ENCODE assay signal across 11 mouse cellular contexts in genomic region chr19:58395785-58396603, GRCm38 (mm10). TPM values are rescaled to one million over a fixed set of nuclear protein-coding genes. Genes with fewer than 3 reads are reported as not detected.
DNase-seq lines count a peak whose midpoint lies in the region; ATAC-seq and TF ChIP-seq lines count a peak whose summit lies in the region.
"Had no signal": no experiment of that assay in that cellular context is flagged by ENCODE, and none has a peak within 500 bp of the region (broad histone marks: within the 10 kb centered on the region; RNA-seq: fewer than 3 reads in every experiment).

No protein-coding gene starts in this region.

- no peaks in the 10 kb centered on the region for H3K27me3 ChIP-seq in heart, embryonic 10.5 days (ENCODE audit: insufficient read depth, poor library complexity, severe bottlenecking)
- H3K27me3 ChIP-seq in hindbrain, postnatal 0 days (ENCODE audit: insufficient read depth, low read length): no peaks in the 10 kb centered on the region

- peak overlapping the region; percentile 45 for H3K27ac ChIP-seq in heart, embryonic 10.5 days
- no peak overlapping the region for H3K27ac ChIP-seq in hindbrain, postnatal 0 days

- no peak for DNase-seq in heart, embryonic 10.5 days (ENCODE audit: low spot score)
- DNase-seq in heart, adult 9 months (ENCODE audit: low spot score in 2 of 2): no peak
- peak; percentile 48 for DNase-seq in brain, embryonic 14.5 days (ENCODE audit: low read depth)
- DNase-seq in hindbrain, postnatal 0 days (ENCODE audit: low spot score): no peak
- peak; percentile 57 for DNase-seq in neural tube, embryonic 10.5 days (ENCODE audit: extremely low spot score, low spot score)
- DNase-seq in Muller cell, postnatal 12 days (ENCODE audit: inconsistent ontology term): no peak
- DNase-seq in spleen, adult 18-20 months: no peak
- DNase-seq: heart, postnatal 36 days; thymus, postnatal 36 days had no signal

- 0 out of 2 replicates have a peak, but pooled peaks have one; percentile 18 for ATAC-seq in hindbrain, postnatal 0 days
- no peak for ATAC-seq in monocyte, adult 5-6 weeks (replicated peaks; ENCODE audit: insufficient number of reproducible peaks, low FRiP score, low TSS enrichment, poor library complexity, severe bottlenecking)

- WGBS in heart, embryonic 10.5 days: 65% methylated on average over 16 of the region's 16 CpGs
- WGBS in hindbrain, postnatal 0 days: 43% methylated on average over 16 of the region's 16 CpGs

- no peaks in the 10 kb centered on the region for H3K9me3 ChIP-seq in heart, embryonic 10.5 days
- no peaks in the 10 kb centered on the region for H3K9me3 ChIP-seq in hindbrain, postnatal 0 days (ENCODE audit: low read length)

- H3K36me3 ChIP-seq in heart, embryonic 10.5 days: no peaks in the 10 kb centered on the region
- H3K36me3 ChIP-seq in hindbrain, postnatal 0 days (ENCODE audit: insufficient read depth, low read length): no peaks in the 10 kb centered on the region

- no peak overlapping the region for H3K4me3 ChIP-seq in heart, embryonic 10.5 days
- no peak overlapping the region for H3K4me3 ChIP-seq in hindbrain, postnatal 0 days (ENCODE audit: low read length)
- H3K4me3 ChIP-seq: erythroblast, embryonic 14.5 days had no signal

- H3K9ac ChIP-seq in hindbrain, postnatal 0 days (replicated peaks; ENCODE audit: low read length): no peak overlapping the region

- no peak for TF ChIP-seq CTCF in brain, embryonic 14.5 days (IDR thresholded peaks at IDR 0.05; ENCODE audit: borderline replicate concordance, extremely low read depth, insufficient read depth, insufficient read length)
- TF ChIP-seq CTCF in hindbrain, postnatal 0 days (IDR thresholded peaks at IDR 0.05; ENCODE audit: low read depth): no peak

- H3K4me2 ChIP-seq in hindbrain, postnatal 0 days (ENCODE audit: low read depth, low read length): peak overlapping the region; percentile 1; the same call in 1 of the 2 replicates

- 0 out of 2 replicates have a peak, but pooled peaks cover 6% of the 10 kb centered on the region for H3K4me1 ChIP-seq in heart, embryonic 10.5 days
- H3K4me1 ChIP-seq in hindbrain, postnatal 0 days (ENCODE audit: insufficient read depth, low read length): no peaks in the 10 kb centered on the region

- no peak for TF ChIP-seq POLR2A in brain, embryonic 14.5 days (IDR thresholded peaks at IDR 0.05; ENCODE audit: borderline replicate concordance, extremely low read depth, insufficient read depth, insufficient read length, poor library complexity, severe bottlenecking)

RNA-seq across cellular contexts. Expression of gene Gfra1, which starts 59.7 kb away (rescaled TPM):
- polyA plus RNA-seq in heart, embryonic 10.5 days (2016; fragmentation: Nextera tagmentation; extraction: Ambion mirVana): 2.1 and 6.0 TPM in 2 replicates
- 19.6 and 44.8 TPM in 2 replicates for polyA plus RNA-seq in brain, embryonic 14.5 days (2012; rRNA removed)
- total RNA-seq in hindbrain, postnatal 0 days (2014; rRNA removed): 59.8 and 63.9 TPM in 2 replicates
- polyA plus RNA-seq in hindbrain, postnatal 0 days (2015; fragmentation: Nextera tagmentation; extraction: Ambion mirVana): 31.4 and 32.3 TPM in 2 replicates
- total RNA-seq in monocyte, adult 5-6 weeks (2017): 2.3 TPM in 1 of 3 replicates, not detected in the others
- polyA plus RNA-seq: erythroblast, embryonic 14.5 days had no signal

Comparison
In these comparisons a context has a peak if more than half of its experiments do, and no peak if none do; other contexts are left out.
1. DNase-seq: peak in brain, embryonic 14.5 days (single experiment) and neural tube, embryonic 10.5 days (single experiment); none in heart, embryonic 10.5 days (single experiment), heart, adult 9 months (0 of 2), hindbrain, postnatal 0 days (single experiment), Muller cell, postnatal 12 days (single experiment) and spleen, adult 18-20 months (0 of 2).